Mouse (Mus musculus) gastrocnemius, postnatal 25 days (tissue): ENCODE results near the gene Gm20388. TPM values are rescaled to one million over a fixed set of nuclear protein-coding genes. Genes with fewer than 3 reads are reported as not detected.

Experiments used
- DNase-seq: peaks from one replicate; pipeline ENCODE4 v3.0.0; 2022
- total RNA-seq, 2 experiments: library from RNA; stranded (reverse); gene quantifications; 1 replicate in 1 of 2; 2 replicates in 1 of 2; pipeline ENCODE4 v1.2.3; 2021

Gene Gm20388
- total RNA-seq, 2 experiments from 2014 or later: 6.7 TPM; not detected in 1

DNA sequence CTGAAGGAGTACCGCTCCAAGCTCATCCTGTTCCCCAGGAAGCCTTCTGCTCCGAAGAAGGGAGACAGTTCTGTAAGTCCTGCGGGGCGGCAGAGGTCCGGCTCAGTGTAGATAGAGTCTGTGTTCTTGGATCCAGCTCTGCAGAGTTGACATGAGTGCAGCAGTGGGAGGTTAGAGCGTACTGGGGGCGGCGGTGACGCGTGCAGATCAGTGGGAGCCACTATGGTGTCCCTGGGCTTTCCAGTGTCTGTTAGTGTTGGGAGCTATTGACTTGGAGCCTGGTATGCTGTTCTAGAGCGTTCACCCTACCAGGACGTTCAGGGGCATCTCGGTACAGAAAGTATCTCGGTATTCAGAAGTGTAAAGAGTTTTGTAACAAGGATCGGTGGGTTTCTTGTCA, 3192.6 kb downstream of the Gm20388 start:
- DNase-seq: no peak

DNA sequence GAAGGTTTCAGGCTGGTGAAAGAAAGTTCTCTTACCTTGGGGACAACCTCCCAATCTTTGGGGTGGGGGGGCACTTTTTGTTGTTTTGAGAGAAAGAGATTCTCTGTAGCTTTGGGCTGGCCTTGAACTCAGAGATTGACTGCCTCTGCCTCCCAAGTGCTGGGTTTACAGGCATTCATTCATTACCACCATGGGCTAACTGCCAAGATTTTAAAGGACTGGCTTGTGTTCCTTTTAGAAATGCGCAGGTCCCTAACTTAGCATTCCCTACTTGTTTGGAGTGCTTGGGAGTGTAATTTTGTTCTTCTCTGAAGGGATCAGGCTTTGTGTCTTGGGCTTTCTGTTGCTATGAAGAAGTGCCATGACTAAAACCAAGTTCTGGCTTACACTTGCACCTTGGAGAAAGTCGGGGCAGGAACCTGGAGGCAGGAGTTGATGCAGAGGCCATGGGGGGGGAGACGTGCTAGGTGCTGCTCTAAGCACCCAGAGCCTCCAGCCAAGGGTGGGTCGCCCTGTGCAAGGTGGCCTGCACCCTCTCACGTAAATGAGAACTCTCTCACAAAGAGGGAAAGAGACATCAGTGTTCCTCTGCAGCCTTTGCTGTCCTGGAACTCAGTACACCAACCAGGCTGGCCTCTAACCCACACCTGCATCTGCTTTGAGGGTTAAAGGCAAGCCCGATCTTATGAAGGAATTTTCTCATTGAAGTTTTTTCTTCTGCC, 3193.6 kb downstream of the Gm20388 start:
- DNase-seq: no peak

DNA sequence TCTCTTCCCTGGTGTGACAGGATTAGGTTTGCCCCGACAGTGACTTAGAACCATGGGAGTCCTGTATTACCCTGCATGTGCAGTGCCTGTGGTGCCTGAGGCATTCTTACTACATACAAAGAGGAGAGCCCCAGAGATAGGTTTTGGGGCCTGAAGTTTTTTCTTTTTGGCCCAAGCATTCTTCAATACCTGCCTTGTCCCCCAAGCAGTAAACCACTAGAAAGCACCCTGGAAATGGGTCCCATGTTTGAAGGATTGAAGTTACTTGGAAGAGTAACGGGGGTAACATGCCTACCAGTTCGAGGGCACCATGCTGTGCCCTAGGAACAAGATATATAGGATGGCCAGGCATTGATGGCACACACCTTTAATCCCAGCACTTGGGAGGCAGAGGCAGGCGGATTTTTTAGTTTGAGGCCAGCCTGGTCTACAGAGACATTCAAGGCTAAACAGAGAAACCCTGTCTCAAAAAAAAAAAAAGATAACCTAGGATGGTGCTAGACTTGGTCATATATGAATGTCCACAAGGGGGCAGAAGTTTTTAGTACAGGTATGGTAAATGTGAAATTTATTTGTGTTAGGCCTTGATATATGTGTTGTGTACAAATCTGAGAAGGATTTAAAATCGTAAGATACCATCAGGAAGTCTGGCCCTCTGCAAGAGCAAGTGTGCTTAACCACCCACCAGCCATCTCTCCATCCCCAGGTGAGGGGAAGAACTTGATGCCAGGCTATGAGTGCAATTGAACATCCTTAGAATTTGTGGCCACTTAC, 3195.1 kb downstream of the Gm20388 start:
- DNase-seq: no peak

DNA sequence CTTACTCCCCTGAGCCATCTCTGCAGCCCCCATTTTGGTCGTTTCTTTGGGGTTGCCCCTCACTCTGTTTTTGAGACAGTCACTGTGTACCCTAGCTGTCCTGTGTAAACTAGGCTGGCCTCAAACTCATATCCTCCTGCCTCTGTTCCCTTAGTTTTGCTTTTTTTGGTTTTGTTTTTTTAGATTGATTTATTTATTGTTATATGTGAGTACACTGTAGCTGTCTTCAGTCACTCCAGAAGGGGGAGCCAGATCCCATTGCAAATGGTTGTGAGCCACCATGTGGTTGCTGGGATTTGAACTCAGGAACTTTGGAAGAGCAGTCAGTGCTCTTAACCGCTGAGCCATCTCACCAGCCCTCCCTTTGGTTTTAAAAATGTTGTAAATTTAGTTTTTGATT, 3195.9 kb downstream of the Gm20388 start:
- no peak for DNase-seq

DNA sequence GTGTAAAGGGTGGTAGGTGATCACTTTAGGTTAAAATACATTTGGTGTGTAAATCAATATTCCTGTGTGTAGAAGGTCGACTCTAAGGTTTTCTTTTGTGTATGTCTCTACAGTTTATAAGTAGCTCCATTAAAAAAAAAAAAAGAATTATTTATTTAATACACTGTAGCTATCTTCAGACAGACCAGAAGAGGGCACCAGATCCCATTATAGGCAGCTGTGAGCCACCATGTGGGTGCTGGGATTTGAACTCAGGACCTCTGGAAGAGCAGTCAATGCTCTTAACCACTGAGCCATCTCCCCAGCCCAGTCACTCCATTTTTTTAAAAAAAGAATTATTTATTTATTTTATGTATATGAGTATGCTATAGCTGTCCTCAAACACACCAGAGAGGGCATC, 3197.4 kb downstream of the Gm20388 start:
- no peak for DNase-seq

DNA sequence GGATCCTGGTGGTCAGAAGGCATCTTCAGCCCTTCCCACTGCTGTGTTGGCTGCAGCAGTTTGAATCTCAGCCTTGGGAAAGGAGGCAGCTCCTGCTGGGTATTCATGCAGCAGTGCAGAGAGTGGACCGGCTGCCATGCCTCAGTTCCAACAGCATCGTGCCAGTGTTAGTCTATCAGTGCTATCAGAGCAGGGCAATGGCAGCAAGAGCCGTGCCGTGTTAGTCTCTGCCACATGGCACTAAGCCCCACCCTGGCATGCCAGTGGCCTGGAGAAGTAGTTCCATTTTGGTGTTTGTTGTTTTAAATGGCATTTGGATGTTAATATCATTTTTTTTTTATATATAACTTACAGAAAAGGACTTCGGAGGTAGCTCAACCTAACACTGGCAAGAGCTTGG, 3198.3 kb downstream of the Gm20388 start:
- no peak for DNase-seq

DNA sequence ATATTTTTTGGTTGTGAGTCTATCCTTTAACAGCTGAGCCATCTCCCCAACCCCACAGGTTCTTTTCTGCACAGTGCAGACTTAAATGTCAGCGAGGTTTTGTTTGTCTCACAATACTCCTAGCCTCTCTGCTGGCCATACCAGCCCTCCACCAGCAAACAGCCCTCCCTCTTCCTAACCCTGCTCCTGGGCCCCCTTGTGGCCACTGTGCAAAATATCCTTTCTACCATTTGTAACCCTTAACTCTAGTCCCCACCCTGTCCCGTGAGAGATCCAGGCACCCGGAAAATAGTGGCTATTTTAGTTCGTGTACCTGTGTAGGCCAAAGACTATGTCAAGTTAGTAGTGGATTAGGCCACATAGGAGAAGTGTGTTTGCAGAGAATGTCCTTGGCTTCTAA, 3200.0 kb downstream of the Gm20388 start:
- no peak for DNase-seq

DNA sequence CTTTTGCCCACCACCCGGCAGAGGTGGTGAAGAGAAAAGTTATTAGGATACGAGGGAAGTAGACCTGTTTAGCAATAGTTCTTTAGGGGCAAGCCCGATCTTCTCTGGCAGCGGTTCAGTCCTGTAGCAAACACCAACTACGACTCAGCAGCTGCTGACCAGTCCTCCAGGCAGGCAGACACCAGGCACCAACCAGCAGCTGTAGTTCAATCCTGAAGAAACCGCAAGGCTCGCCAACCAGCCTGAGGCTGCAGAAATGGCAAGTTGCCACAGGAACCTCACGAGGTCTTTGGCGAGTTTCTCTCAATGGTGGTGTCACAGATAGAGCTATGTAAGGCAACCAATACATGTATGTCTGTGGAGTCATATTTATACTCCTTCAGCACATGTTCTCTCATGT, 3202.3 kb downstream of the Gm20388 start:
- no peak for DNase-seq

DNA sequence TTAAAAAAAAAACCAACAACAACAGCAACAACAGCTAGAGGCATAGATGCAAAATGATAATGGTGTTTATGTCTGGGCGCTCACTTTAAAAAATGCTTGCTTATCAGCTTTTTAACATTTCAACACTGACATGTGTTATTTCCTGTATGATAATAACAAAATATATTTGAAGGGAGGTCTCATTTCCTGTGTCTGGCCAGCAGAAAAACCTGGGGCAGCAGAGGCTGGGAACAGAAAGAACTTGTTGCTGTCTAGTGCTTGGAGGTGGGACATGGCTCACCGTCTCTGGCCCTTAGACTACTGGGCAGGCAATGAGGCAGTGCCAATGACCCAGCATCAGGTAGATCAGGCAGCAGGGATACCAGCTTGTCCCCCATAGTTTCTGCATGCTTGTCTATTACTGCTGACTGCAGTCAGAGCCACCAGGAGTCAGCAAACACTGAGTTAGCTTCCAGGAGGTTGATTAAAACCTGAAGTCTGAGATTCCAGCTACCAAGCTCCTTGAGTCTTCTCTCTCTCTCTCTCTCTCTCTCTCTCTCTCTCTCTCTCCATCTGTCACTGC, 3203.3 kb downstream of the Gm20388 start:
- no peak for DNase-seq

DNA sequence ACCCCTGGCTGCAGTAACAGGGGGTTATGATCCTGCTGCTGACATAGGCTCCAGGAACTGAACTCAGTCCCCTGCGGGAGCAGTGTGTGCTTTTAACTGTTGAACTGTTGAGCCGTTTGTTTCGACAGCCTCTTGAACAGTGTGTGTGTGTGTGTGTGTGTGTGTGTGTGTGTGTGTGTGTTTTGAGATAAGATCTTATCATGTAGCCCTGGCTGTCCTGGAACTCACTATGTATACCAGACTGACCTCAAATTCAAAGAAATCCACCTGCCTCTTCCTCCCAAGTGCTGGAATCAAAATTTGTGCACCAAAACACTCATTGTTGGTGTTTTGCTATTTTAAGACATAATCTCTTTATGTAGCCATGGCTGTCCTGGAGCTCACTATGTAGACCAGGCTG, 3204.0 kb downstream of the Gm20388 start:
- DNase-seq: no peak

DNA sequence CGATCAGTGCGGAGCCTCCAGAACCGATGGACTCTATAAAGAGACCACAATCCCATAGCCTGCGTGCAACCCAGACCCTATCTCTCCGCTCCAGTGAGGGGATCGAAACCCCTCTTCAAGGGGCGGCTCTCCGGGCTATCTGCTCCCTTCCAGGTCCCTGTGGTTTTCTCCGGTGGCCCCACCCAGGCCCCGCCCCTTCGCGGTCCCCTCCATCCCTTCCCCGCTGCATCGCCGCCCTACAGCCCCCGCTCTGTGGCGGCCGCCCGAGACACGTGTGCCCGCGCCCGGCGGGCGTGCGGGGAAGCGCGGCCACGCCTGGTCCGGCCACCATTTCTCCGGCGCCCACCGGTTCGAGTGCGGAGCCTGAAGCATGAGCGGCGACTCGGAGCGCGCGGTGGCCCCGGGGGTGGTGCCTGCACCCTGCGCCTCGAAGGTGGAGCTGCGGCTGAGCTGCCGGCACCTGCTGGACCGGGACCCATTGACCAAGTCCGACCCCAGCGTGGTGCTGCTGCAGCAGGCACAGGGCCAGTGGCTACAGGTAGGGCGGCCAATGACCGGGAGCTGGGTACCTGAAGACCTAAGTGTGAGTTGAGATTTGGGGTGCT, 3206.6 kb downstream of the Gm20388 start, which contains the start of gene Cpne7:
Gene Cpne7, plus strand, starts transcription at position 248 of the 605 bp plus-strand sequence.
- no peak for DNase-seq

DNA sequence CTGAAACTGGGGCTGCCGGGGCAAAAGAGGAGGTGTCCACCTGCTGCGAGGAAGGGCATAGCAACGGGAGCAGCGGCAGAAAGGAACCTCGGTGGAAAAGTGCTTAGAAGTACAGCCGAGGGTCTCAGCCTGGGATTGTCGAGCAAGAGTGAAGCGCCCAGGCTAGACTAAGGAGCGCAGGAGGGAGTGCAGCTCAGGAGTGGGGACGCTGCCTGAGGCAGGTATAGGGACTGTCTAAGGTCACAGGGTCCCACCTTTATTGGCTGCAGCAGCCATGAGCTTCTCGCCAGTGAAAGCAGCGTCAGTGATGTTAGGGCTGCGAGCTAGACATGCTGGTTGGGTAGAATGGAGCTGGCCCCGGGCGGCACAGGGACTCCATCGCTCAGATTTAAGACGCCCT, 3207.1 kb downstream of the Gm20388 start:
- DNase-seq: no peak

DNA sequence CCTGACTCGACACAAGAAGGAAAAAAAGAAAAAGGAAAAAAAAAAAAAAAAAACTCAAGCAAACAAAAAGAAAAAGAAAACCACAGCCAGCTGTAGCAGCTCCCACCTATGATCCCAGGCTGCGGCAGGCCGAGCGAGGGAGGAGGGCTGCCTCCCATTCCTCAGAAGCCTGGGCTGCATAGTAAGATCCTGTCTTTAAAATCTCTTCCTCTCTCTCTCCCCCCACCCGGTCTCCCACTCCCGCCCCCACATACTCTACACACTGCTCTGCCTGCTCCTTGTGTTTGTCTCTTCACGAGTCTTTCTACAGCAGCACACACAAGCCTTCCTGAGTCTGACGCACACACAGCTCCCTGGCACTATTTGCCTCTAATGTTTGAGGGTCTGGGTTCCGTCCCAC, 3211.4 kb downstream of the Gm20388 start:
- DNase-seq: no peak

DNA sequence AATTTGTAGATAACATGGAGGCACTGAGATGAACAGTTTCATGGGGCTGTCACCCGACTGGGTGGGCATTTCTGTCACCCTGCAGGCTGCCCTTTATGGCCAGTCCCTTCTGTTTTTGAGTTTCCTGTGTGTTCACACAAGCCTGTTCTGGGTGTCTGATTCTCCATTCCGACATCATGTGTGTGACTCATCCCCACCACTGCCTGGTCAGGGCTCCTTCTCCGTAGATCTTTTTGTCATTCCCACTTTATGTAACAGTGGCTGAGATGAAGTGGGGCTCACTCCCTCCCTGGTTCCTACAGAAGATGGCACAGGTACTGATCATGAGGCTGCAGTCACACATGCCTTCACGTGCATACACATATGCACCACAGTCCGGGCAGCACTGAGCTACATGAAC, 3212.0 kb downstream of the Gm20388 start:
- no peak for DNase-seq

DNA sequence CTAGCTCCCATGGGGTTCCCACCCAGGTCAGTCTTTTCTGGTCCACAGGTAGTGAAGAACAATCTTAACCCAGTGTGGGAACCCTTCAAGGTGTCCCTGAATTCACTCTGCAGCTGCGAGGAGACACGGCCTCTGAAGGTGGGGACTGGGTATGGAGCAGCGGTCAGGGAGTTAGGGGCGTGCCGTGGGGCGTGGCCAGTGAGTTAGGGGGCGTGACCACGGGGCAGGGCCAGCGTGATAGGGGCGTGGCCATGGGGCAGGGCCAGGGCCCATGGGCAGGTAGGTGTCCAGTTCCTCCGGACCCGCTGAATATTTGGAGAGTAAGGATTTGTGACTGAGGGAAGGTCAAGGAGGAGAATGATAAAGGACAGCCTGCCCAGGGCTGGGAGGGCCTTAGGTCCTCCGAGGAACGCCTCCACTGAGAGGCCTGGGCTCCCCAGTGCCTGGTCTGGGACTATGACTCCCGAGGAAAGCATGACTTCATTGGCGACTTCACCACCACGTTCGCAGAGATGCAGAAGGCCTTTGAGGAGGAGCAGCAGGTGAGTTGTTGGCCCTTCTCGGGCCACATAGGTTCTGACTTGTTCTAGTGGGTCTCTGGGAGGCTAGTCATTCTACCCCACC, 3215.7 kb downstream of the Gm20388 start:
- peak; percentile 50 for DNase-seq

DNA sequence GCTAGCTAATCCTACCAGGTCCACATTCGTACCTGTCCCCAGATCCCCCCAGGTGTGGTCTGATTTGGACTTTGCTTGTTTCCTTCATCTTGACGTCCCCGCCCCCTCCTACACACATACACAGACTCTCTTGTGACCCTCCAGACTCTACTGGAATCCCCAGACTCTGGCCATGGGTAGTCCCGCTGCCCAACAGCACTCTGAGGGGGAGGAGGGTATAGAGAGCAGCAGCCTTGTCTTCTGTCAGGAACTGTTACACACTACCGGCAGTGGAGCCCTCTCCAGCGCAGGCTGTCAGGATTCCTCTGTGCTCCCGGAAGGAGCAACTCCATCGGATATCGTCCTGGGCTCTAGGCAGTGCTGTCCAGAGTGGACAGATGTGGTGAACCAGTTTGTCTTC, 3220.4 kb downstream of the Gm20388 start:
- DNase-seq: no peak

DNA sequence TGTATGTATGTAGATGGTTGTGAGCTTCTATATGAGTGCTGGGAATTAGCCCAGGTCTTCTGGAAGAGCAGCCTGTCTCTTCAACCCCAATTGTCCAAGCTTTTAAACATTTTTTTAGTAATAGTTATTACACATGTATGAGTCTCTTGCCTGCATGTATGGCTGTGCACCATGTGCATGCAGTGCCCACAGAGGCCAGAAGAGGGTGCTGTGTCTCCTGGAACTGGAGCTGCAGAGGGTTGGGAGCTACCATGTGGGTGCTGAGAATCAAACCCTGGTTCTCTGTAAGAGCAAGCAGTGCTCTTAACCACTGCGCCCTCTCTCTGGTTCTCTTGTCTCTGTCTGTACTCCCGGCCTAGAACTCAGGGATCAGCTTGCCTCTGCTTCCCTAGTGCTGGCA, 3222.3 kb downstream of the Gm20388 start:
- no peak for DNase-seq

DNA sequence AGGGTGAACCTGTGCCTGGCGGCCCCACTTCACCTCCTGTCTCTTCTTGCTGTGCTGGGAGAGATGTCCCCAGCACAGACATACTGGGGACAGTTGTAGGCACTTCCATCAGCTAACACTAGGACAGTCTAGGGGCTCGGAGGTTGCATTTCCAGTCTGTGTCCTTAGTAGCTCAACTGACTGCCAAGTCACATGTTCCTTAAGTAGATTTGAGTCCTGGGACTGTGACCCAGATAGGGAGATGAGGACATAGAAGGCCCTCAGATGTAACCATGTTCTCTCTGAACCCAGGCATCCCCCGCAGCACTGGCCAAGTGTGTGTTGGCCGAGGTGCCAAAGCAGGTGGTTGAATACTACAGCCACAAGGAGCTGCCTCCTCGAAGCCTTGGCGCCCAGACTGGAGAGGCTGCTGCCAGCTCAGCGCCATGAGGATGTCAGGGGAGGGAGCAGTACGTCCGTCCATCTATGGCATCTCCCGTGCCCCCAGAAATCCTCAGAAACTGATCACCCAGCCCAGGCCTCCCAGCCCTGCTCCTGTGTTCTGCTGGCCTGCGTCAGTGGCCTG, 3223.6 kb downstream of the Gm20388 start:
- DNase-seq: no peak

DNA sequence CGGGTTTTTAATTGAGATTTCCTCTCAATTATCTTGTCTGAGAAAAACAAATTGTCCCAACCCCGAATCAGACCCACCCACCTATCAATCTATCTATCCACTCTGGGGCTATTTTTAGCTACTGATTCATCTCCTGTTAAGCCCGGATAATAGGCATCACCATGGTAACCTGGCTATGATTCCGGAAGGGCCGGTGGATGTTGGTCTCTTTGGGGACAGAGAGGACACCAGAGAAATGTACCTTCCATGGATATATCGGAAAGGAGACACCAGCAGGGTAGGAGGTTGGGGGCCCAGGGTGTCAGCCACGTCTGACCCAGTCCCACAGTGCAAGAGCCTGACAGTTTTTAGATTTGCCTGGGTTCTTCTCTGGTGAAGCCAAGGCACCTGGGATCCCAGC, 3224.8 kb downstream of the Gm20388 start:
- no peak for DNase-seq

DNA sequence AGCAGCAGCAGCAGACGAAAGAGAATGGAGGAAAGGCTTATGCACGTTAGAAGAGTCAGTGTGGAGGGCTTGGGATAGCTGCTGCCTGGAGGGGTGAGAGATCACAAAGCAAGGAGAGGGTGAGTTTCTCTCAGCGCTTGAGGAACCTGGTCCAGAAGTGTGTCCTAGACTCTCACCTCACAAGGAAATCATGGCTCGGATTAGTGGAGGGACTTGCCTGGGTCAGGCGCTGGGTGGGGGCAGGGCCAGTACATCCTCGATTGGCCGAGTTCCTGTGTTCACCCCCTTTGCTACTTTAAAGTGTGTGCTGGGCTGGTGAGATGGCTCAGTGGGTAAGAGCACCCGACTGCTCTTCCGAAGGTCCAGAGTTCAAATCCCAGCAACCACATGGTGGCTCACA, 3225.2 kb downstream of the Gm20388 start:
- DNase-seq: no peak

DNA sequence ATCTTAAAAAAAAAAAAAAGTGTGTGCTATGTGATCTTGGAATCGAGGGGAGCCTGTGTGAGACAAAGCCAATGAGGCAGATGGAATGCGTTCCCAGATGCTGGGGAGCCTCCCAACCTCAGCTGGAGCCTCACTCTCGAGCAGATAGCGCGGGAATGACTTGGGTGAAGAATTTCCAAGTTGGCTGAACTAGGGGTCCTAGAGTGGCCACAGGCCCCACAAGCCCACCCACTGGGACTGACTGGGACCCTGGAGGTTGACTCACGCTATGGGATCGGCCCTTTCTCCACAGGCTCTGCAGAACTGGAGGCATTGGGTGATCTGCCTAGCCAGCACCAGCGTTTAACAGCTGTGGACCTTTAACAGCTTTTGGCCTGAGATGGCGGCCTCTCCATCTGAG, 3225.6 kb downstream of the Gm20388 start:
- peak; percentile 42 for DNase-seq

DNA sequence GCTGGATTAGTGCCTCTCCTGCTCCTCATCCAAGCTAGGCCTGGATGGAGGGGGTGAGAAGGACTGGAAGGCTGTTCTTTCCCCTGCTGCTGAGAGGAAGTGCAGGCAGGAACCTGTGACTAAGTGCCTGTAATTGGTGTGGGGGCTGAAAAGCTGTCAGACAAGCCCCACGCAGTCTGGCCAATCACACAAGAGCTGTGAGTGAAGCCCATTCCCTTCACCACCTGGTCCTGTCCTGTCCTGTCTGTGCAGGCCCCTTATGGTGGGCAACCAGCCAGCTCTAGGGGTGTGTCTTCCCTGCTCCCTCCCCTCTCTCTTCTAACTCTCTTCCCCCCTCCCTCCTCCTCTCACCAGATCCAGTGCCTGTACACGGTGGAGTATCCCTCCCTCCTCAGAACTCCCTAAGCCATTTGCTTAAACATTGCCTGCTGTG, 3227.0 kb downstream of the Gm20388 start:
- peak; percentile 37 for DNase-seq
